Mouse (Mus musculus): ENCODE measurements at regions not wholly inside any gene's neighbourhood (a gene's known extent, or its start where the extent isn't known, plus 50 kb on each side); places are given as distances from the start of the nearest gene placed in this dataset.

DNA sequence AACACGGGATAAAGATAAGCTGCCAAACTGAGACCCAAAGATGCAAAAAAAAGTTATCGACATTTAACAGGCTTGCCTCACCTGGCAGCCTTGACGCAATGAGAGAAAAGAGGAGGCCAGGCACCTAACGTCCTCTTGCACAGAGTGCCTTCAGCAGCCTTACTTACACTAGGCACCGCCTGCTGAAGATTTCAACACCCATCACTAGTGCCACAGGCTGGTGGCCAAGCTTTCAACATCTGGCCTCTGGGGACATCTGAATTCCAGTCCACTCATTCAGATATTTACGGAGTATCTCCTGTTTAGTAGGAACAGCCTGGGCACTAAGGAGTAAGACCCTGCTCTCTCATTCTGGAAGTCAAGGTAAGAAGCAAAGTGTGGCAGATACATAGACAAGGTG lies 246.3 kb upstream of the Cited2 start:
- no peak for TF ChIP-seq CTCF (conservative IDR thresholded peaks at IDR 0.05; ENCODE audit: insufficient read depth, insufficient read length, low read depth, low read length)
- TF ChIP-seq POLR2A (IDR thresholded peaks at IDR 0.05; ENCODE audit: low read depth, low read length), result no peak

Data from kidney, adult 2 months (tissue).